In the genomic region with DNA sequence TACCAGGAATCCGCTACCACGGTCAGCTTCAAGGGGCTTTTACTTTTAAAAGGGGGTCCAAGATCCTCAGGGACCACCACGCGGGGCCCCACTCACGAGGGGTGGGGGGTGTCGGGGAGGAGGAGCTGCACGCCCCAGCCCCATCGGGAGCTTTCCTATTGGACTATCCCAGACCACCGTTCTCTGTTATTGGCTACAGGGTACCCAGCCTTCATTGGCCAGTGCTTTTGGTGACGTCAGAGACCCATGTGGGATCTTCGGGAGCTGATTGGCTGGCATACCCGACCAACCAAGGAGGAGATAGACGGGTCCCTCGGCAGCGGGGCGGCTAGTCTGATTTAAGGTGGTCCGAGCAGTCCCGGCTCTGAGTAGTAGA, we compare ENCODE assay signal across 8 mouse cellular contexts. TPM values are rescaled to one million over a fixed set of nuclear protein-coding genes. Genes with fewer than 3 reads are reported as not detected.
DNase-seq lines count a peak whose midpoint lies in the region; ATAC-seq and TF ChIP-seq lines count a peak whose summit lies in the region.

No protein-coding gene starts in this region.

- peak; percentile 97 for DNase-seq in c-Kit-positive CD71-positive TER-119-positive erythroid progenitor cells, embryonic 14.5 days (ENCODE audit: low spot score)
- peak; percentile 100 for DNase-seq in heart, postnatal 0 days (ENCODE audit: low spot score)
- DNase-seq in kidney, postnatal 4 days, result peak; percentile 99

- H3K9ac ChIP-seq in forebrain, embryonic 12.5 days, result no peak overlapping the region
- H3K9ac ChIP-seq in heart, postnatal 0 days (replicated peaks; ENCODE audit: low read depth, low read length), result peak overlapping the region; percentile 56; the same call in 1 of the 2 replicates
- H3K9ac ChIP-seq in liver, embryonic 16.5 days (ENCODE audit: low read depth, low read length), result peak overlapping the region; percentile 62
- peak overlapping the region; percentile 50 for H3K9ac ChIP-seq in neural tube, embryonic 13.5 days

- H3K4me2 ChIP-seq in forebrain, embryonic 12.5 days, result peak overlapping the region; percentile 63
- peak overlapping the region; percentile 97 for H3K4me2 ChIP-seq in heart, postnatal 0 days (ENCODE audit: low read depth, low read length)
- peak overlapping the region; percentile 94 for H3K4me2 ChIP-seq in liver, embryonic 16.5 days (ENCODE audit: low read depth, low read length)
- H3K4me2 ChIP-seq in neural tube, embryonic 13.5 days, result peak overlapping the region; percentile 75

- H3K36me3 ChIP-seq in E14TG2a.4 (ENCODE audit: insufficient read depth, low read length), result peaks cover 13% of the 10 kb centered on the region
- H3K36me3 ChIP-seq in forebrain, embryonic 12.5 days (replicated peaks), result peaks cover 3% of the 10 kb centered on the region; the same call in 1 of the 2 replicates
- peaks cover 6% of the 10 kb centered on the region for H3K36me3 ChIP-seq in heart, postnatal 0 days (replicated peaks; ENCODE audit: control insufficient read depth, insufficient read depth, low read length)
- H3K36me3 ChIP-seq in liver, embryonic 16.5 days (ENCODE audit: control insufficient read depth, insufficient read depth), result no peaks in the 10 kb centered on the region
- H3K36me3 ChIP-seq in neural tube, embryonic 13.5 days, result peaks cover 8% of the 10 kb centered on the region
- no peaks in the 10 kb centered on the region for H3K36me3 ChIP-seq in testis, adult 2 months (ENCODE audit: control insufficient read depth, insufficient read depth, low read length)

- 0 out of 2 replicates have a peak, but pooled peaks have one; percentile 14 for TF ChIP-seq EP300 in heart, postnatal 0 days (IDR thresholded peaks at IDR 0.05; ENCODE audit: low read depth)

- under 1% methylated on average over 18 of the region's 18 CpGs for WGBS in forebrain, embryonic 12.5 days
- WGBS in heart, postnatal 0 days, result 3% methylated on average over 18 of the region's 18 CpGs
- WGBS in liver, embryonic 16.5 days (ENCODE audit: insufficient replicate concordance), result under 1% methylated on average over 18 of the region's 18 CpGs
- WGBS in neural tube, embryonic 13.5 days, result 2% methylated on average over 18 of the region's 18 CpGs

- peak overlapping the region; percentile 81 for H3K4me3 ChIP-seq in E14TG2a.4 (replicated peaks; ENCODE audit: low read length)
- H3K4me3 ChIP-seq in forebrain, embryonic 12.5 days (replicated peaks), result peak overlapping the region; percentile 32
- H3K4me3 ChIP-seq in heart, postnatal 0 days (ENCODE audit: low read depth, low read length), result peak overlapping the region; percentile 58
- H3K4me3 ChIP-seq in liver, embryonic 16.5 days (ENCODE audit: low read depth, low read length), result peak overlapping the region; percentile 71
- peak overlapping the region; percentile 35 for H3K4me3 ChIP-seq in neural tube, embryonic 13.5 days
- H3K4me3 ChIP-seq in testis, adult 2 months (ENCODE audit: control insufficient read depth, low read depth, low read length), result peak overlapping the region; percentile 68

- no peak; the same call in 1 of the 2 replicates for TF ChIP-seq POLR2A in testis, adult 2 months (IDR thresholded peaks at IDR 0.05; ENCODE audit: control insufficient read depth, low read depth, low read length)

- ATAC-seq in forebrain, embryonic 12.5 days (ENCODE audit: low FRiP score), result peak; percentile 93
- ATAC-seq in heart, postnatal 0 days (ENCODE audit: insufficient read depth, low read depth), result peak; percentile 91
- peak; percentile 92 for ATAC-seq in liver, embryonic 16.5 days (ENCODE audit: low read depth)
- ATAC-seq in neural tube, embryonic 13.5 days (ENCODE audit: low read depth), result peak; percentile 91

- H3K9me3 ChIP-seq in E14TG2a.4 (ENCODE audit: low read length), result 0 out of 2 replicates have a peak, but pooled peaks cover 3% of the 10 kb centered on the region
- no peaks in the 10 kb centered on the region for H3K9me3 ChIP-seq in forebrain, embryonic 12.5 days
- no peaks in the 10 kb centered on the region for H3K9me3 ChIP-seq in heart, postnatal 0 days (replicated peaks; ENCODE audit: control insufficient read depth, low read length)
- no peaks in the 10 kb centered on the region for H3K9me3 ChIP-seq in liver, embryonic 16.5 days (replicated peaks; ENCODE audit: control insufficient read depth, low read length)
- H3K9me3 ChIP-seq in neural tube, embryonic 13.5 days, result no peaks in the 10 kb centered on the region

- peaks cover 81% of the 10 kb centered on the region for H3K4me1 ChIP-seq in E14TG2a.4 (replicated peaks; ENCODE audit: low read depth, low read length)
- H3K4me1 ChIP-seq in forebrain, embryonic 12.5 days, result peaks cover 74% of the 10 kb centered on the region
- peaks cover 30% of the 10 kb centered on the region for H3K4me1 ChIP-seq in heart, postnatal 0 days (ENCODE audit: control insufficient read depth, insufficient read depth)
- H3K4me1 ChIP-seq in liver, embryonic 16.5 days (ENCODE audit: control insufficient read depth, low read depth, low read length), result peaks cover 60% of the 10 kb centered on the region
- H3K4me1 ChIP-seq in neural tube, embryonic 13.5 days (replicated peaks), result peaks cover 79% of the 10 kb centered on the region
- peaks cover 46% of the 10 kb centered on the region for H3K4me1 ChIP-seq in testis, adult 2 months (ENCODE audit: control insufficient read depth, insufficient read depth, low read length)

- peak overlapping the region; percentile 89 for H3K27ac ChIP-seq in forebrain, embryonic 12.5 days
- peak overlapping the region; percentile 88 for H3K27ac ChIP-seq in heart, postnatal 0 days (ENCODE audit: low read depth)
- H3K27ac ChIP-seq in liver, embryonic 16.5 days (ENCODE audit: low read length), result peak overlapping the region; percentile 68
- H3K27ac ChIP-seq in neural tube, embryonic 13.5 days (replicated peaks), result peak overlapping the region; percentile 86
- H3K27ac ChIP-seq in testis, adult 2 months (ENCODE audit: control insufficient read depth, insufficient read depth, low read depth, low read length), result peak overlapping the region; percentile 78

- H3K27me3 ChIP-seq in E14TG2a.4 (ENCODE audit: insufficient read depth, low read length), result peaks cover 82% of the 10 kb centered on the region
- H3K27me3 ChIP-seq in forebrain, embryonic 12.5 days, result peaks cover 78% of the 10 kb centered on the region
- H3K27me3 ChIP-seq in heart, postnatal 0 days (ENCODE audit: control insufficient read depth, insufficient read depth, low read length), result no peaks in the 10 kb centered on the region
- peaks cover 29% of the 10 kb centered on the region for H3K27me3 ChIP-seq in liver, embryonic 16.5 days (ENCODE audit: control insufficient read depth, insufficient read depth, low read depth, low read length)
- H3K27me3 ChIP-seq in neural tube, embryonic 13.5 days, result peaks cover 59% of the 10 kb centered on the region
- H3K27me3 ChIP-seq in testis, adult 2 months (ENCODE audit: control insufficient read depth, insufficient read depth, low read length), result no peaks in the 10 kb centered on the region

- no peak for TF ChIP-seq CTCF in E14TG2a.4 (conservative IDR thresholded peaks at IDR 0.05; ENCODE audit: low read length)
- TF ChIP-seq CTCF in heart, postnatal 0 days (IDR thresholded peaks at IDR 0.05; ENCODE audit: low read depth), result no peak
- no peak for TF ChIP-seq CTCF in testis, adult 2 months (IDR thresholded peaks at IDR 0.05; ENCODE audit: control insufficient read depth, insufficient read depth, insufficient replicate concordance, low read depth, low read length)

RNA-seq across cellular contexts. Expression of a gene that starts 2.9 kb away (rescaled TPM):
- 14.3 and 16.5 TPM in 2 replicates for polyA plus RNA-seq in forebrain, embryonic 12.5 days (2016; fragmentation: Nextera tagmentation; extraction: Ambion mirVana)
- 6.8 and 10.4 TPM in 2 replicates for total RNA-seq in heart, postnatal 0 days (2014; rRNA removed; ENCODE audit: low replicate concordance)
- 11.1 and 11.9 TPM in 2 replicates for polyA plus RNA-seq in heart, postnatal 0 days (2015; fragmentation: Nextera tagmentation; extraction: Ambion mirVana)
- 1.8 and 2.7 TPM in 2 replicates for polyA plus RNA-seq in liver, embryonic 16.5 days (2015; fragmentation: Nextera tagmentation; extraction: Ambion mirVana)
- 31.1 and 32.9 TPM in 2 replicates for polyA plus RNA-seq in neural tube, embryonic 13.5 days (2015; fragmentation: Nextera tagmentation; extraction: Ambion mirVana)
- polyA plus RNA-seq in testis, adult 2 months (2012; rRNA removed), result 19.0 and 22.1 TPM in 2 replicates

RNA-seq across cellular contexts. Expression of a gene that starts 12.2 kb away (rescaled TPM):
- 520 TPM in 2 replicates for polyA plus RNA-seq in forebrain, embryonic 12.5 days (2016; fragmentation: Nextera tagmentation; extraction: Ambion mirVana)
- 851 and 870 TPM in 2 replicates for total RNA-seq in heart, postnatal 0 days (2014; rRNA removed; ENCODE audit: low replicate concordance)
- 765 and 767 TPM in 2 replicates for polyA plus RNA-seq in heart, postnatal 0 days (2015; fragmentation: Nextera tagmentation; extraction: Ambion mirVana)
- 131 and 141 TPM in 2 replicates for polyA plus RNA-seq in liver, embryonic 16.5 days (2015; fragmentation: Nextera tagmentation; extraction: Ambion mirVana)
- 572 and 635 TPM in 2 replicates for polyA plus RNA-seq in neural tube, embryonic 13.5 days (2015; fragmentation: Nextera tagmentation; extraction: Ambion mirVana)
- 154 and 172 TPM in 2 replicates for polyA plus RNA-seq in testis, adult 2 months (2012; rRNA removed)

RNA-seq across cellular contexts. Expression of a gene that starts 26.5 kb away (rescaled TPM):
- 74.8 and 75.9 TPM in 2 replicates for polyA plus RNA-seq in forebrain, embryonic 12.5 days (2016; fragmentation: Nextera tagmentation; extraction: Ambion mirVana)
- total RNA-seq in heart, postnatal 0 days (2014; rRNA removed; ENCODE audit: low replicate concordance), result 68.2 and 83.9 TPM in 2 replicates
- 50.1 and 52.4 TPM in 2 replicates for polyA plus RNA-seq in heart, postnatal 0 days (2015; fragmentation: Nextera tagmentation; extraction: Ambion mirVana)
- polyA plus RNA-seq in liver, embryonic 16.5 days (2015; fragmentation: Nextera tagmentation; extraction: Ambion mirVana), result 20.0 and 24.3 TPM in 2 replicates
- polyA plus RNA-seq in neural tube, embryonic 13.5 days (2015; fragmentation: Nextera tagmentation; extraction: Ambion mirVana), result 78.8 and 81.6 TPM in 2 replicates
- polyA plus RNA-seq in testis, adult 2 months (2012; rRNA removed), result 26.3 and 28.9 TPM in 2 replicates

RNA-seq across cellular contexts. Expression of a gene that starts 29.4 kb away (rescaled TPM):
- 3.1 and 4.3 TPM in 2 replicates for polyA plus RNA-seq in forebrain, embryonic 12.5 days (2016; fragmentation: Nextera tagmentation; extraction: Ambion mirVana)
- total RNA-seq in heart, postnatal 0 days (2014; rRNA removed; ENCODE audit: low replicate concordance), result 18.6 and 41.4 TPM in 2 replicates
- 19.3 and 23.1 TPM in 2 replicates for polyA plus RNA-seq in heart, postnatal 0 days (2015; fragmentation: Nextera tagmentation; extraction: Ambion mirVana)
- polyA plus RNA-seq in liver, embryonic 16.5 days (2015; fragmentation: Nextera tagmentation; extraction: Ambion mirVana), result 3.5 and 4.5 TPM in 2 replicates
- 4.9 and 6.2 TPM in 2 replicates for polyA plus RNA-seq in neural tube, embryonic 13.5 days (2015; fragmentation: Nextera tagmentation; extraction: Ambion mirVana)
- polyA plus RNA-seq in testis, adult 2 months (2012; rRNA removed), result 16.5 and 16.9 TPM in 2 replicates

RNA-seq across cellular contexts. Expression of a gene that starts 34.6 kb away (rescaled TPM):
- polyA plus RNA-seq in forebrain, embryonic 12.5 days (2016; fragmentation: Nextera tagmentation; extraction: Ambion mirVana), result 2.2 and 2.7 TPM in 2 replicates
- 1.7 and 2.7 TPM in 2 replicates for total RNA-seq in heart, postnatal 0 days (2014; rRNA removed; ENCODE audit: low replicate concordance)
- 0.38 and 0.44 TPM in 2 replicates for polyA plus RNA-seq in heart, postnatal 0 days (2015; fragmentation: Nextera tagmentation; extraction: Ambion mirVana)
- 0.35 and 0.36 TPM in 2 replicates for polyA plus RNA-seq in liver, embryonic 16.5 days (2015; fragmentation: Nextera tagmentation; extraction: Ambion mirVana)
- polyA plus RNA-seq in neural tube, embryonic 13.5 days (2015; fragmentation: Nextera tagmentation; extraction: Ambion mirVana), result 2.5 and 3.3 TPM in 2 replicates
- 0.47 and 0.68 TPM in 2 replicates for polyA plus RNA-seq in testis, adult 2 months (2012; rRNA removed)

Comparison
In these comparisons a context has a peak if more than half of its experiments do, and no peak if none do; other contexts are left out.
1. Peak in every context shown above with its lines: DNase-seq, ATAC-seq, H3K4me3 ChIP-seq and H3K27ac ChIP-seq.